Mouse (Mus musculus) megakaryocyte-erythroid progenitor cell, adult 5-6 weeks (primary cell): ENCODE measurements around the gene Tjp3. TPM values are rescaled to one million over a fixed set of nuclear protein-coding genes. Genes with fewer than 3 reads are reported as not detected.

Experiments
- ATAC-seq: replicated peaks from 2 replicates; pipeline ENCODE4 v1.8.0; 2016; ENCODE audit warnings: mild to moderate bottlenecking, inconsistent platforms; ENCODE audit not compliant: severe bottlenecking, poor library complexity, low FRiP score, low TSS enrichment
- total RNA-seq, 2 experiments: library from RNA; stranded (forward) in 1 of 2; stranded (reverse) in 1 of 2; fragments of 200-1000, 215-1000 nt in 1 of 2; fragments of >200 nt in 1 of 2; fragmentation: Nextera tagmentation in 1 of 2; gene quantifications; 2 replicates each; pipeline ENCODE4 v1.2.3; 2014 to 2017

Gene Tjp3
- total RNA-seq, 2 experiments from 2014 or later = 0.81 to 1.3 TPM

DNA sequence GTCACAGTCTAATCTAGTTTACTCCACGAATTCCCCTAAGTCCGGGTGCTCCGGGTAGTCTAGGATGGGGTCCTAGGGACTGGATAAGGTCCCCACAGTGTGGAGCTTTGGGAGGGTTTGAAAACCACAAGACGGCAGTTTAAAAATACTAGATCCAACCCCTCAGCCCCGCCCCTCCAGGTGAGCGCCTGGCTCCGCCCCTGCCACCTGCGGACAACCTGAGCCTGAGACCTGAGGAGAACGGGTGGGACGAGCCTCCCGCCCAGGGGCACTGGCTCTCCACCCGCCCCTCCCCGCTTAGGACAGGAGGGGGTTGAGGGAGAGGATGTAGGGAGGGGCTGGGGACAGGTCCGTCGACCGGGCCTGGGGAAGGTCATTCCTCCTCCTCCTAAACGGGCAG lies 6.7 kb downstream of the Tjp3 start:
- ATAC-seq = no peak

DNA sequence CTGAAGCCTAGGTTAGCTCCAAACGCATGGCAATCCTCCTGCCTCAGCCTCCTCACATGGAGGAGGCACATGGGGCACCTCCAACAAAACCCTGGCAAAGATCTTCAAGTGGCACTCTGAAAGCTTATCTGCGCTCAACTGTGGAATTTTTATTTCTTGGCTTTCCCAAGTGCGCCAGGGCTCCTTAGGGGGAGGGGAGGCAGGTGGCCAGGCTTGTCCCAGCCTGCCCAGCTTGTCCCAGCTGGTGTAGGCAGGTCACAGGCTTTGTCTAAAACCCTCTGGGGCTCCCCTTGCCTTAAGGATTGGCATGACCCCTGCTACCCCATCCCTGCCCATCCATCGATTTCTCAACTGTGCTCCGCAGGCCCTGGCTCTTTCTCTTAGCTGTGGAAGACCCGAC lies 7.2 kb downstream of the Tjp3 start:
- no peak for ATAC-seq

DNA sequence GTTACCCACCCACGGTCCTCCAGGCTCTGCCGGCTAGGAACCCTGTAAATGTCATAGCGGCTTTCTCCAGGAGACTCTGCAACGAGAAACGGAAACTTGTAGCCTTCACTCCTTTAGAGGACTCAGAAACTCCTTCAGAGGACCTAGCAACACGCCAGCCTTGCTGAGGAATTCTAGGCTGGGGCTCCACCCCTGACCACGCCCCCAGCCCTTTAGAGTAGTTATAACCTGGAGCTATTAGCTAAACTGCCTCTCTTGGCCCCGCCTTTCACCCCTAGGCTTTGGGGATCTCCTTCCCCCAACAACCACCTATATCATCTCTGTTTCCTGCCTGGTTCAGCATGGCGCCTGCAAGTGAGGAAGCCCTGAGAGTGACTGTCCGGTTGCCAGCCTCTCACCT lies 11.9 kb downstream of the Tjp3 start:
- no peak for ATAC-seq

DNA sequence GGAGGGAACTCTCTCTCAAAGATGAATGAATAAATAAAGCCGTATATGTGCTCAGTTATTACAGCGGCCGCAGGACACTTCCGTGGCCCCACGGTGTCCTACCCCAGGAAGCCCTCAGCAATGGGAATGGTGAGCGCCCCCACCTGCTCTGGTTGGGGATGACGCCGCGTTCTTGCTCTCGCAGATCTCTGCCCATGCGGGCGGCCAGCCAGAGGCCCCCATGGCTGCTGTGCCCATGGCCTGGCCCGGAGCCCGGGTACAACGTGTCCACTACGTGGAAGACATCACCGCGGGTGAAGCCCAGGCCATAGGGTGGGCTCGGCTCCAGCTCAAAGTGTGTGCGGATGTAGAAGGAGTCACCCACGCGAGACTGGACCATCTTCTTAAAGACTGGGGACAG lies 13.7 kb downstream of the Tjp3 start:
- no peak for ATAC-seq

DNA sequence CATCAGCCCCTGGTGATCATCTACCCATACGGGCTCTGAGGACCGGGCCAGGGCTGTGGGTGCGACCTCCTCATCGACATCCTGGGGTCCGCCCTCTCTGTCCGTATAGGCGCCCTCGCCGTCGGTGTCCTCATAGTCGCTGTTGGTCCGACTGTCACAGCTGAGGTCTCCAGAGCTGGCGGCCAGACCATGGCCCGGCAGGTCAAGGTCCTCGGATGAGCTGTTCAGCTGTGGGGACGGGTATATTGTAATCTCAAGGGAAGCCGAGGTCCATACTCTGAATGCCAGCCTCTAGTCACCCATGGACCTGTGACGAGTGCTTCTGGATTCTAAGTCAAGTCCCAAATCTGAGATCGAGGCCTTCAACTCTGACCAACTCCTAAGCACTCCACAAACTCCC lies 17.5 kb downstream of the Tjp3 start:
- ATAC-seq = no peak

DNA sequence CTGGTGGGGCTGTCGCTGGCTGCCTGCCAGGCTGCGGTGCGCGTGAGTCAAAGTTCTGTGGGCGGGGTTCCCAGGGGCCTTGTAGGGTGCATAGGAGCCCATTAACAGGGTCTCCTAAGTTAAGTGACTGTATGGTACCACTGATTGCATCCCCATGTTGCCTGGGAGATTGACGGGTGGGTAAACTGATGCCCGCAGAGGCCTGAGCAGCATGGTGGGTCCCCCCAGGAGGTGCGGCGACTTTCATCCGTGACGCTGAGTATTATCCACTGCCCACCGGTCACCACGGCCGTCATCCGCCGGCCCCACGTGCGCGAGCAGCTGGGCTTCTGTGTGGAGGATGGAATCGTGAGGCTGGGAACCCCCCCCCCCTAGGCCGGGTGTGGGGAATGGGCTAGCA lies 19.0 kb downstream of the Tjp3 start:
- no peak for ATAC-seq

DNA sequence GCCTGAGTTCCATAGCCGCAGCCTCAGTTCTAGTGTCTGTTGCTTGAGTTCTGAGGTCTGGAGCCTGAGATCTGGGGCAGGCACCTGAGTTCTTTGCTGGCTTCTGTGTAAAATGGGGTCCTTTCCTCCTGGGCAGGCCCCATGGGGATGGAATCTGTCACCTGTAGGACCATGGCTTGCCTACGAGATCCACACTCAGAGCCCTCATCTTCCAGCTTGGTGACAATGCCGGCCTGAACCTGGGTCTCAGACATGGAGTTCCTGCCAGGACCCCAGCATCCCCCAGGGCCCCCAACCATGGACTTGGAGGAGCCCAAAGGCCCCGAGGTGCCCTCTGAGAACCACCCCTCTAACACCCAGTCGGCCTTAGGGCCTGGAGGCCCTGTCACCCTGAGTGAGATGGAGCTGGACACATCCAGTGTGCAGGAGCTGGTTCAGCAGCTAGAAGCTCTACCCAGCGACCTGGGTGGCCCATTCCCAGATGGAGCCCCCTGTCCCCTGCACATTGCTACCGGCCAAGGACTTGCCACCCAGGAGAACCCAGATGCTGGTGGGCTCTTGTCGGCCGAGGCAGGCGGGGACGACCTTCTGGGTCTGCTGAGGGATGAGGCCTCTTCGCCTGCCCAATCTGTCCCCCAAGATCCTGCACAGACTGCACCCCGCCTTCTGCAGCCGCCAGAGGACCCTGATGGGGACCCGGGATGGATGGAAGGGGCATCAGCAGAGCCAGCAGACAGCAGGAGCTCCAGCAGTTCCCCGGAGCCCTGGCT lies 22.6 kb downstream of the Tjp3 start:
- ATAC-seq = no peak

DNA sequence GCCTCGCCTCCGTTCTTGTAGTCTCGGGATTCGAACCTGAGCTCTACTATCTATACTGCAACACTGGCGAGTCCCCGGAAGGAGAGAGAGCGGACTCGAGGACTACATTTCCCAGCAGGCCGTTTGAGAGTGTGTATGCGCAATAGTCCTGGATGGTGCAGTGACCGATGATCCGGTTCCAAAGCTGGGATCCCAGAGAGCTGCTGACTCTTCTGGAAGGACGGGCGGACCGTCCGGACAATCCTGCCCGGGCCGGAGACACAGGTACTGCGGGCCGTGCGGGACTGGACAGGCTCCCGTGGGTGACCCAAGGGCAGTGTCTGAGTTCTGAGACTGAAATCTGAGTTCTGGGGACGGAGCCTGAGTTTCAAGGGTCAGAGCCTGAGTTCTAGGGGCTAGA lies 23.3 kb downstream of the Tjp3 start:
- peak; percentile 51; the same call in 1 of the 2 replicates for ATAC-seq

DNA sequence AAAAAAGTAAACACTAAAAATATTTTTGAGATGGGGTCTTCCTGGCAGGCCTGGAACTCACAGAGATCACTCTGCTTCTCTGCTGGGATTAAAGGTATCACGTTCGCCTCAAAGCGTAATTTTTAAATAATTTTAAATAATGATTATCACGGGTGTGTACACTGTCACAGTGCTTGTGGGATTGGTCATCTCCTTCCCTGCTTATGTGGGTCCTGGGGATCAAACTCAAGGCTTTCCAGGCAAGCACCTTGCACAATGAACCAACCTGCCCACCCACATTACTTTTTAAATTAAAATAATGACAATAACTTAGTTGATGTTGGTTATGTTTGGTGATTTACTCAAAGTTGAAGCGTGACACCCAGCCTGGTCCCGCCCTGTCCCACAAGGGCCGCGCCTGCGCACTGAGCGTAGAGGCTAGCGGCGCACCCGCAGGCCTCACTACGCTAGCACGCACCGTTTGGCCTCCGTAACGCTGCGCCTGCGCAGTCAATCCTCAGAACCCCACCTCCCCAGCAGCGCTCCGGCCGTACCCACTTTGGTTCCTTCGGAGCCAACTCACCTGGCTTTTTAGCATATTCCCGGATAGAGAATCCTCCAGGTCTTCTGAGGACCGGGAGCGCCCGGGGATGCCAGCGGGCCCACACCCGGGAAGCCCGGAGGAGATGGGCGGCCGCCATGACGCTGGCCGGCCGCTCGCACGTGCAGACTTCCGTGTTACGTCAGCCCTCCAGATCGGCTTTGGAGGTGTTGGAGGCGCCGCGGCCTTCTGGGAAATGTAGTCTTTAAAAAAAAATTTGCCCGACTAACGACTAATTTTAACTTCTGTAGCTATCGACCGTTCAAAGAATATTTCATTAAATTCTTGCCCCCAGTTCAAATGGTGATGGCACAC lies 24.9 kb downstream of the Tjp3 start, which contains the start of the genes Mrpl54 and Apba3:
TSS of gene Mrpl54 (minus strand) at position 724 of the 895 bp plus-strand sequence.
TSS of gene Apba3 (plus strand) at position 750 of the 895 bp plus-strand sequence.
- peak; percentile 76 for ATAC-seq

DNA sequence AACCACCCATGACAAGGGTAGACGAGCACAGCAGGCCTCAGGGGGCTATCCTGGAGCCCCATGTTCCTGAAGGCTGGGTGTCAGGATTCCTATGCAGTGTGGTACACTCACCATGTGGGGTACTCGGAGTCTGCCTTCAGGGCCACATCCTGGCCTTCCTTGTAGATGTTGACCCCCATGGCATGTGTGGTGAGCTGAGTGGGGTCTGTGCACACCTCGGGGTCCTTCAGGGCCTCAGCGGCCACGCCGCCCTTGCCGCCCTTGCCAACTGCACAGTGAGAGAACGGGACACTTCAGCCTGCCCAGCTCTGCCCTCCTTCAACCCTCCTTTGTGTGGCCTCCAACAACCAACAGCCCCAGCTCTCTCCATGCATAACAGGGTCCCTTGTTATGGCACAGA lies 25.8 kb downstream of the Tjp3 start:
- no peak for ATAC-seq

DNA sequence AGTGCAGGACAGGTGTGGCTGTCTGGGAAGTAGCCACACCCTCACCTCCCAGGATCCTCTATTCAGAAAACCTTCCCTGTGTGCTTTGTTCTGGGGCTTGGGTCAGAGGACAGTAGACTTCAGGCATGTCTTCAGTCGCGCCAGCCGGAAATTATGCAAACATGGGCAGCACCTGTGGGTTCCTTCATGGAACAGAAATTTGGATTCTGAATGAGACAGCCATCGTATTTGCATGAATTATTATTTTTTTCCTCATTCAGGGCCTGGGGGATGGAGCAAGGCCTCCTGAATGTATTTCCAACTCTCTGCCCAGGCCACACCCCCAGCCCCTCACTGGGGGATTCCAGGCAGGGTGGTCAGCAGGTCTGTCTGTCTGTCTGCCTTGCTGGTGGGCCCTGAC lies 30.4 kb downstream of the Tjp3 start:
- ATAC-seq = no peak

DNA sequence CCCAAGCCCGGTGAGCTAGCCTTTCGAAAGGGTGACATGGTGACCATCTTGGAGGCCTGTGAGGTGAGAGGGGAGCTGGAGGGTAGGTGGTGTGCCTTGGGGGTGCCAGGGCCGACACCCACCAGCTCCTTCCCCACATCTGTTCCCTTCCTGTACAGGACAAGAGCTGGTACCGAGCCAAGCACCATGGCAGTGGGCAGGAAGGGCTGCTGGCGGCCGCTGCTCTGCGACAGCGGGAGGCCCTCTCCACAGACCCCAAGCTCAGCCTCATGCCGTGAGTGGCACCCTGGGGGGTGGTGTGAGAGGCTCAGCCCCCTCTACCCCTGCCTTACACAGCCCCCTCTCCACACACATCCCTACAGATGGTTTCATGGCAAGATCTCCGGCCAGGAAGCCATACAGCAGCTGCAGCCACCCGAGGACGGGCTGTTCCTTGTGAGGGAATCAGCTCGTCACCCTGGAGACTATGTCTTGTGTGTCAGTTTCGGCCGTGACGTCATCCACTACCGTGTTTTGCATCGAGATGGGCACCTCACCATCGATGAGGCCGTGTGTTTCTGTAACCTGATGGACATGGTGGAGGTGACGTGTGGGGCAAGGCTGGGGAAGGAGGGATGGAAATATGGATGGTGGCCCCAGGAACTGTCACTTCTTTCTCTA lies 32.0 kb downstream of the Tjp3 start:
- ATAC-seq = no peak

DNA sequence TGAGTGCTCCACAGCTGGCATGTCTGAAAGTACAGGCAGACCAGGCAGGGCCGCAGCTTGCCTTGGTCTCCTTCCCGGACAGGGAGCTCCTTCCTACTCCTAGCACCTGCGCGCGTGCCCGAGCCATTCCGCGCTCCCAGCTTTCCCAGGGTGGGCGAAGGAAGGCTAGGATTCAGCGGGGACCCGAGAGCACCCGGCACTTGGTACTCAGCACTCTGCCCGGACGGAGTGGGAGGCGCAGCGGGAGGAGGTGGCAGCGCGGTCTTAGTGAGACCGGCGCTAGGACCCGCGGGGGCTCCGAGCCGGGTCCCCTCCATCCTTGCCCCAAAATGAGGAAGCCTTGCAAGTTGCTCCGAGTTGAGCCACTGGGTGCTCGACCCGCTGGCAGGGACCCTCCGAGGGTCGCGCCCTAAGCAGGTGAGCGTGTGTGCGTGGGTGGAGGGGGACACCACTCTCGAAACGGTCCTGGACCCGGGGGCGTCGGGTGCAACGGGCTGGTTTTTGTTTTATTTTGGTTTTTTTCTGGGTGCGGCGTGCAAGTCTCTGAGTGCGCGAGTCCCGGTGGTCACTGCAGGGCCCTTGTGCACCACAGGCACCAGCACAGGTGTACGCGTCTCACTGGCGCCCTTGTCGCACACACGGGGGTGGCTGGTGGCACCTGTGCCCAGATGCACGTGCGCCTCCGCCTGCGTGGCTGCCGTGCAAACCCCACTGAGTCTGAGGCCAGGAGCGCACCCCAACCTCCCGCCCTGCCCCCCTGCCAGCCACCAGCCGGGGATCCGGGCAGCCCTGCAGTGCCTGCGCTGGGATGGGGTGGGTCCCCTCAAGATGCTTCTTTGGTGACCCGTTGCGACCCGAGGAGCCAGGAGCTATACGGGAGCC lies 34.0 kb downstream of the Tjp3 start:
- ATAC-seq = no peak

DNA sequence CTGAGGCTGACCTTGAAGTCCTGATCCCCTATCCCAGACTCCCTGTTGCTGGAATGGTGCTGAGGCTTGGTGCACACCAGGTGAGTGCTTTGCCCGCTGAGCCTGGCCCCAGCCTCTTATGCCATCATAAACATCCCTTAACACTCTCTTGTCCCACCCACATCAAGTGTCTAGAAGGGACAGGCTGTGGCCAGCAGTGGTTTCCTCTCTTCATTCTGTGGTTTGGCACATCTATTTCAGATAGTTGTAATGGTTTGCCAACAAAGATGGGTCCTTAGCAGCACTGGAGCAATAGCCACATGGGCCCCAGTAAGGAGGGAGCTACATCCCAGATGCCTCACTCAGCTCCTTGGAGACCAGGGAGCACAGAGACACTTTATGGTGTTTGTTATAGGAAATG lies 36.5 kb downstream of the Tjp3 start:
- no peak for ATAC-seq

DNA sequence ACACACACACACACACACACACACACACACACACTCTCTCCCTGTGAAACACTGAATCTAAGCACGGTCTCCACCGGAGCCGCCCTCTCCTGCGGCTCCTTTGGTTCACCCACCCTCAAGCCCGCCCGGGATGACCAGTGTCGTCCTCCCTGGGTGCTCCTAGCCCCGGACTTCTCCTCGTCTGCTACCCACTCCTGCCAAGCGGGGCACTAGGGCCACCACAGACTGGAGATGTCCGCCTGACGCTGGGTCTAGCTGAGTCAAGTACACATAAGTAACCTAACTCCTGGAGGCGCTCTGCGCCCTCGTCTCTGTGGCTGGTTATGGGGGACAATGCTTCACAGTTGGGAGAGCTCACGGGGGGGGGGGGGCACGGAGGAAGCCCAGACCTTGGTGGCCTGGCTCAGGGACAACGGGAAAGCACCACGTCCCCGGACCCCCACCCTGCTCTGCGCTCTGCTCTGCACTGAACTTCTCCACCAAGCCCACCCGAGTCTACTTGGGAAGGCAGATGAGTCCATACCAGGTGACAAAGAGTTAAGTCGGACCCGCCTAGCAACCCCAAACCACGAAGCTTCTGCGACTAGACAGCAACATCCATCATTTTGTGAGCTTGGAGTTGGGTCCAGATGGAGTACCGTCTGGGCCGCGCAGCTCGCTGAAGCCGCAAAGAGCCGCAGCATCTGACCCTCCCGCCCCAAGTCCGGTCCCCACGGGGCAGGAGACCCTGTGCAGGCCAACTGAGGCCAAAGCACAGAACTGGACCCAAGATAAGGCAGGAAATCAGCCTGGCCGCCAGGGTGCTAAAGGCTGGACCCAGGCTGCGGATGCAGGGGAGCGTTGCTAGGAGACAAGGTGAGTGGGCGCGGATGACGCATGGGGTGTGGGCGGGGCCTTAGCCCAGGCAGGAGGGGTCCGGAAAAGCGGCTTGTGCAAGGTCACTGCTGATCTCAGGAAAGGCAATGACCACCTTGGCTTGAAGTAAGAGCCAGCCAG lies 38.7 kb downstream of the Tjp3 start, which contains the start of gene Matk:
TSS of gene Matk (plus strand) at position 512 of the 996 bp plus-strand sequence.
- no peak for ATAC-seq

DNA sequence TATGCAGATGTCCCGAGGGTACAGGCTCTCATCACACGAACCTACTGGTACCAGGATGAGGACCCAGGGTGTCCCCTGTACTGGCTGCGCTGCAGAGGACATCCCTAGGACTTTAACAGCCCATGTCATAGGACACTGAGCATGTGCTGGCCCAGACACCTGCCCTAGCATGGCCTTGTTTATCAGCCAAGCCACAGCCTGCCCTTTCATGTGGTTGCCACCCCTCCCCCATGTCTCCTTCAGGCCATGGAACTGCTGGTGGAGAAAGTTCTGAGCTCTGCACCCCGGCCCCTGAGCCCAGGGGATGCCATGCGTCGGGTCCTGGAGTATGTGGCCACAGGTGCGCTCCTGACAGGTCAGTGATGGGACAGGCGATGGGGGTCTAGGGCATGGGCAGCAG lies 41.9 kb downstream of the Tjp3 start:
- no peak for ATAC-seq

DNA sequence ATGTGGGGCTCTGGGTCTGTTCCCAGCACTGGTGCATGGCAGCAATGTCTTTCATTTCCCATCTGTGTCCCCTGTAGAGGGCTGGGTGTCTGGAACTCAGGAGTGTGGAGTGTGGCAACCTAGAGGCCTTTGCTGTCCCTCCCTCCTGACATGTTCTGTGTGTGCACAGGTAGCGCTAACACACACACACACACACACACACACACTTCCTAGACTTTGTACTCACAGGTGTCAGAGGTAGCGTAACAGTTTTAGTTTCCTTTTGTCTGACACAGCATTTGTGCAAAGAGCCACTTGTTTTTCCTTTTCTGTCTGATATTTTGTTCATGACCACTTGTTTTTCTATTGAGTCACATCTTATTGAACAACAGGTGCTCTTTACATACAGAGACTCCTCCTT lies 43.6 kb downstream of the Tjp3 start:
- ATAC-seq = no peak

DNA sequence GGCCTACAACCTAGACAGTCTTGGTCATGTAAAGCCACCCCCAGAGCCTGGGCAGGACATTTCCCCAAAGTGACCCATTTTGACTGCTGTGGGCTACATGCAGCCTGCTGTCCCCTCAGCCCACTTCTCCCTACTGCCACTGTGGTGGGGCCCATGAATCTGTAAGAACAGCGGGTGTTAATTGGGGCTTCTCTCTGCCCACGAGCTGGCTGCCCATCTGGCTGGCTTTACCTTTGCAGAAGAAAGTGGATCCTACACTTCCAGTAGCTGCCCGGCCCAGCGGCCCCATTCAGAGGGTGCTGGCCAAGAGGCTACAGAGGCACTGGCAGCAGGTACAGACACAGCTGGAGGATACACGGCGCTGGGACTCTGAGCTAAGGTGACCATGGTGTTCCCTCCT lies 46.2 kb downstream of the Tjp3 start:
- no peak for ATAC-seq
